Mouse (Mus musculus) midbrain, embryonic 11.5 days (tissue): ENCODE measurements at regions not wholly inside any gene's neighbourhood (a gene's known extent, or its start where the extent isn't known, plus 50 kb on each side); places are given as distances from the start of the nearest gene placed in this dataset.

Experiments used
- ATAC-seq: fragments of 200-750 bp; cut with Nextera tagmentation; 2 replicates; pipeline ENCODE4 v1.8.0; 2017; ENCODE audit warnings: moderate TSS enrichment, moderate library complexity; ENCODE audit not compliant: low FRiP score
- DNase-seq: peaks from one replicate; pipeline ENCODE4 v3.0.0; 2015; ENCODE audit warnings: low spot score; ENCODE audit errors: missing footprints
- H3K27ac ChIP-seq: fragments of 300-500 bp; sonication (generic); 2 replicates; pipeline ENCODE4 v1.5.1; 2014; ENCODE audit warnings: low read depth, low read length
- H3K27me3 ChIP-seq: fragments of 300-500 bp; sonication (generic); 2 replicates; pipeline ENCODE4 v1.6.1; 2014; ENCODE audit warnings: mild to moderate bottlenecking, low read length, moderate library complexity, mixed read lengths; ENCODE audit not compliant: control insufficient read depth, insufficient read depth
- H3K36me3 ChIP-seq: fragments of 300-500 bp; sonication (generic); 2 replicates; pipeline ENCODE4 v1.6.1; 2014; ENCODE audit warnings: mild to moderate bottlenecking, low read length, moderate library complexity, mixed read lengths; ENCODE audit not compliant: control insufficient read depth, insufficient read depth
- H3K4me1 ChIP-seq: fragments of 300-500 bp; sonication (generic); 2 replicates; pipeline ENCODE4 v1.6.1; 2014; ENCODE audit warnings: low read length; ENCODE audit not compliant: control insufficient read depth, insufficient read depth
- H3K4me2 ChIP-seq: fragments of 300-500 bp; sonication (generic); 2 replicates; pipeline ENCODE4 v1.6.1; 2014; ENCODE audit warnings: mild to moderate bottlenecking, moderate library complexity
- H3K4me3 ChIP-seq: fragments of 300-500 bp; sonication (generic); 2 replicates; pipeline ENCODE4 v1.5.1; 2014; ENCODE audit warnings: low read depth, low read length
- H3K9ac ChIP-seq: fragments of 300-500 bp; sonication (generic); 2 replicates; pipeline ENCODE4 v1.6.1; 2014; ENCODE audit warnings: low read length
- H3K9me3 ChIP-seq: fragments of 300-500 bp; sonication (generic); 2 replicates; pipeline ENCODE4 v1.6.1; 2016; ENCODE audit warnings: low read length; ENCODE audit not compliant: control insufficient read depth
- WGBS: fragments of 180-500 bp; shearing (Covaris S2); extraction: QIAGEN DNeasy Blood & Tissue Kit; methylation state at CpG from one replicate; pipeline ENCODE4 v1.1.7; 2014; 5-methylcytosine and 5-hydroxymethylcytosine counted together

DNA sequence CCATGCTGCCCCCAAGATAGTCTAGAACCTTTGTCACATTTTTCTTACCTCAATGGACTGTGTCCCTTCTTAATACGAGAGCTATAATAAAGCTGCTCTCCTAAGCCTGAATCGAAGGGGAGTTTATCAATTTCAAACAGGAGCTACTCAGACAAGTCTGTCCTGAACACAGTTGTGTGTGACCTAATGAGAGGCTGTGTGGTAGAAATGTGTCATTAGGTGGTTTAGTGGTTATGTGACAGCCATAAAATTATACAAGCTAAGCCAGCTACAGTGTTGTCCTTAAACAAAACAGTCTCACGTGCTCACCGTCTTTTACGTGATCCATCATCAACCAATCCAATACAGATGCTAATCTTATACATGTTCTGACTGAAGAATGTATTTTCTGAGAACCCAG, 114.5 kb upstream of the Jun start:
- Histone ChIP-seq H3K9me3 (no peaks in the 10 kb centered on the region), H3K27me3 (no peaks in the 10 kb centered on the region), H3K4me2 (no peak overlapping the region), H3K4me1 (no peaks in the 10 kb centered on the region), H3K36me3 (no peaks in the 10 kb centered on the region), H3K27ac (no peak overlapping the region), H3K9ac (no peak overlapping the region), H3K4me3 (no peak overlapping the region)
- DNase-seq (no peak), ATAC-seq (no peak)
- WGBS, result 85% methylated on average over 5 of the region's 5 CpGs

DNA sequence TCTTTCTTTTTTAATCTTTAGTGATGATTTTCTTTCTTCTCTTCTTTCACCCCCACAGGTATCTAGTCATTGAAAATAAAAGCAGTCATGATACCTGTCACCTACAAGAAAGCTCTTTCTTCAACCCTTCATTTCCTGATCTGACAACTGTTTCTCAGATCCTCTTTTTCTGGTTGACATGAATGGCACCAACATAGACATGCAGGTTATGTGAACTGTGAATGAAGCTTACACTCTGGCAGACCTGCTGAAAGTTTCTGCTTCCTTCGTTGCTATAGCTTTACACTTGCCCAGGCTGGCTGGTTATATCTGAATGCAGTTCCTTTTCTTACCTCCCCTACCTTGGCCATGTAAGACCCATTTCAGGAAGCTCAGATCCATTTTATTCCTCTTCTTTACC, 115.2 kb upstream of the Jun start:
- Histone ChIP-seq H3K4me2 (no peak overlapping the region), H3K27ac (no peak overlapping the region), H3K36me3 (no peaks in the 10 kb centered on the region), H3K9ac (no peak overlapping the region), H3K9me3 (no peaks in the 10 kb centered on the region), H3K4me1 (no peaks in the 10 kb centered on the region), H3K4me3 (no peak overlapping the region), H3K27me3 (no peaks in the 10 kb centered on the region)
- DNase-seq (no peak), ATAC-seq (no peak)
- 86% methylated on average over 1 of the region's 1 CpGs for WGBS

DNA sequence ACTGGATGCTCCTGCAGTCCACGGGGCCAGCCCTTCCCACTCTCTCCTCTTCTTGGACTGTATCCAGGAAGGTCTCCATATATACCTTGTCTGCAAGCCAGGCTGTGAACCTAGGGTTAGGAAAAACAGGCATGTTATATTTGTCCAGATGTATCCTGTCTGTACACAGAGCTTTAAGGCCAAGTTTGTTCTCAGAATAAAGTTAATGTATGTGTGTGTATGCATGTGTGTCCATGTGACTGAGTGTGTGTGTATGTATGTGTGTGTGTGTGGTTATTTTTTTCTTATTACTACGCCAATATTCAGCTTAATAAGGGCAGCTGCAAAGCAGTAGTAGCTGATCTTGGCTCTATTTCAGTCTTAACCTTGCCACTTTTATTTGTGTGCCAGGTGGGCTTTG, 117.7 kb upstream of the Jun start:
- Histone ChIP-seq H3K9ac (no peak overlapping the region), H3K27ac (no peak overlapping the region), H3K36me3 (no peaks in the 10 kb centered on the region), H3K4me2 (no peak overlapping the region), H3K9me3 (no peaks in the 10 kb centered on the region), H3K27me3 (no peaks in the 10 kb centered on the region), H3K4me1 (no peaks in the 10 kb centered on the region), H3K4me3 (no peak overlapping the region)
- ATAC-seq, result no peak
- 74% methylated on average over 2 of the region's 2 CpGs for WGBS
- no peak for DNase-seq

DNA sequence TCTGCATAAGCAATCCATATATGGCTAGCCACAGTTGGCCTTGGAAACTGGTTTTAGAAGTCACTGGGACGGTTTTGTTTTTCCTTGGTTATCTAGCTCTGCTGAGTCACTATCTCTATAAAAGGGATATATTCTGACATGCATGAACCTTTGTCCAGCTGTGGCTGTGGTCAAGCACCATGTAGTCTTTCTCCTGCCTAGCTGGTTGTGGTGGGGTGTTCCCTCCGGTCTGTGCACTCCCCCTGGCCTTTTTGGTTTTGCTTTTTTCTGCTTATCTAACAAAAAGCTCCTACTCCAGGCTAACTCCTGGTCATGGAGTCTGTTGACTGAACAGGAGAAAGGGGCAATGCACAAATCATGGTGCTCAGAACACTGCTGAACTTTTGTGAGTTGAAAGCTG, 125.7 kb upstream of the Jun start:
- Histone ChIP-seq H3K9ac (no peak overlapping the region), H3K4me1 (no peaks in the 10 kb centered on the region), H3K27me3 (no peaks in the 10 kb centered on the region), H3K9me3 (no peaks in the 10 kb centered on the region), H3K4me3 (no peak overlapping the region), H3K4me2 (no peak overlapping the region), H3K27ac (no peak overlapping the region), H3K36me3 (no peaks in the 10 kb centered on the region)
- ATAC-seq (no peak), DNase-seq (no peak)
- WGBS, result 80% methylated on average over 2 of the region's 2 CpGs

DNA sequence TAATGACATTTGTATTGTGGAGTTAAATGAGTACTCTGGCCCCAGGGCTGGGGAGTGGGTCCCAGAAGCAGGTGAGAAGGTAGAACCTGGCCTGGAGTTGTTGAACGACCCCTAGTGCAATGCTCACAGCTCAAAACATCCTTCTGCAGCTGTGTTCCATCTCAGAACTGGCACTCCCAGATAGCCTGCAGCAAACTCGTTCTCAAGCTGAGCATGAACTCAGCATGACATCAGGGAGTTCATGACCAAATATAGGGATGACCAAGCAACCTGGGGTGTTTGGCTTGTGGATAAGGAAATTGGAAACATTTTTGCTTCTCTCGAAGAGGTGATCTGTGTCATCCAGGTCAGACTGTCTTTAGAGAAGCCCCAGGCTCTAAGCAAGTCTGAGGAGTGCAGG, 126.4 kb upstream of the Jun start:
- no peaks in the 10 kb centered on the region for H3K27me3 ChIP-seq
- DNase-seq, result no peak
- H3K27ac ChIP-seq, result no peak overlapping the region
- no peaks in the 10 kb centered on the region for H3K9me3 ChIP-seq
- no peak overlapping the region for H3K4me3 ChIP-seq
- no peak overlapping the region for H3K9ac ChIP-seq
- H3K36me3 ChIP-seq, result no peaks in the 10 kb centered on the region
- WGBS, result 73% methylated on average over 3 of the region's 3 CpGs
- ATAC-seq, result no peak
- no peak overlapping the region for H3K4me2 ChIP-seq
- no peaks in the 10 kb centered on the region for H3K4me1 ChIP-seq

DNA sequence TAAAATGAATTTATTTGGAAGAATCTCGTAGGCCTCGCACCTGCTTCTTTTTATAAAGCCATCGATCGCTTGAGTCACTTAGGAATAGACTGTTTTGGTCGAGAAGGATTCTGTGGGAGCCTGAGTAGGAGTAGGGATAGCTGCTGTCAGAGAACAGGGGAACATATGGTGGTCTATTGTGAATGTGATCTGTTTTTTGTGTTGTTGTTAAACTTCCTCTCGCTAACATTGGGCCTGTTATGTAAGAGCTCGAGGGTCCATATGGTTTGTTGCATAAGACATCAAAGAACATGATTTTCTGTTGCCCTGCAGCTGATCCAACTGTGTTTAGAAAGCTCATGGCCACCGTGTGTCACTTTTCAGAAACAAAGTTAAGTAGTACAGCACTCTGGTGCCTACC, 126.9 kb upstream of the Jun start:
- H3K4me2 ChIP-seq, result no peak overlapping the region
- no peak for ATAC-seq
- H3K9me3 ChIP-seq, result no peaks in the 10 kb centered on the region
- 71% methylated on average over 8 of the region's 8 CpGs for WGBS
- H3K4me1 ChIP-seq, result no peaks in the 10 kb centered on the region
- no peaks in the 10 kb centered on the region for H3K27me3 ChIP-seq
- H3K27ac ChIP-seq, result no peak overlapping the region
- H3K36me3 ChIP-seq, result no peaks in the 10 kb centered on the region
- no peak overlapping the region for H3K4me3 ChIP-seq
- no peak overlapping the region for H3K9ac ChIP-seq
- DNase-seq, result no peak

DNA sequence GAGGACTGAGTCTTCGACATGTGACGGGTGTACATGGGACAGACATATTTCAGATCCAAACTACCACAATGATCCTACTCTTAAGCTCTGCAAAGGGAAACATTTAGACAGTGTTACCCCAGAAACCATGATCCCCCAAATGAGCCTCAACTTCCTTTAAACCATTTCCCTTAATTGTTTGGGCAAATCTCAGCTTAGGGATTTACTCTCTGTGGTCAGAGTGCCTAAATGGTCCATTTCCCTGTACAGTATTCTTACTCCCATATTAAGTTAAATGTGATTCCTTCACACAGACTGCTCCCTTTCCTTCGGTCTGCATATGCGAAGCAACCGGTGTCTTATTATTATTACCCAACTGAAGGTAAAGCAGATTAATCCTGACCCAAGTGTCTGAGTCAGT, 128.4 kb upstream of the Jun start:
- DNase-seq (no peak), ATAC-seq (no peak)
- no peaks in the 10 kb centered on the region for H3K9me3 ChIP-seq
- H3K9ac ChIP-seq, result no peak overlapping the region
- H3K27me3 ChIP-seq, result no peaks in the 10 kb centered on the region
- no peak overlapping the region for H3K27ac ChIP-seq
- no peak overlapping the region for H3K4me2 ChIP-seq
- whole genome bisulfite sequencing, result 96% methylated on average over 5 of the region's 5 CpGs
- H3K36me3 ChIP-seq, result no peaks in the 10 kb centered on the region
- H3K4me3 ChIP-seq, result no peak overlapping the region
- H3K4me1 ChIP-seq, result peaks cover 2% of the 10 kb centered on the region; the same call in 1 of the 2 replicates

DNA sequence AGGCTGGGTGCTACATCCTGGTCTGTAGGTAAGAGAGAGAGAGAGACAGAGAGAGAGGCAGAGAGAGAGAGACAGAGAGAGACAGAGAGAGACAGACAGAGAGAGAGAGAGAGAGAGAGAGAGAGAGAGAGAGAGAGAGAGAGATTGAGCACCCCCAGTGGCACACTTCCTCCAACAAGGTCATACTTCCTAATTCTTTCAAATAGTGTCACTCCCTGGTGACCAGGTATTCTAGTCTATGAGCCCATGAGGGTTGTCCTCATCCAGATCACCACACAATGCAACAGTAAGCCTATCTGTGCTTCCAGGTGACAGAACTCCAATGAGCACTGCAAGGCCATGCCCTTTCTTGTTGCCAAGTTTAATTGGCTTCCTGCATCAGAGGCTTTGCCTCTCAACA, 129.0 kb upstream of the Jun start:
- Histone ChIP-seq H3K4me1 (peaks cover 2% of the 10 kb centered on the region; the same call in 1 of the 2 replicates), H3K36me3 (no peaks in the 10 kb centered on the region), H3K4me2 (no peak overlapping the region), H3K9ac (no peak overlapping the region), H3K27ac (no peak overlapping the region), H3K9me3 (no peaks in the 10 kb centered on the region), H3K27me3 (no peaks in the 10 kb centered on the region), H3K4me3 (no peak overlapping the region)
- ATAC-seq, result no peak
- DNase-seq, result no peak

DNA sequence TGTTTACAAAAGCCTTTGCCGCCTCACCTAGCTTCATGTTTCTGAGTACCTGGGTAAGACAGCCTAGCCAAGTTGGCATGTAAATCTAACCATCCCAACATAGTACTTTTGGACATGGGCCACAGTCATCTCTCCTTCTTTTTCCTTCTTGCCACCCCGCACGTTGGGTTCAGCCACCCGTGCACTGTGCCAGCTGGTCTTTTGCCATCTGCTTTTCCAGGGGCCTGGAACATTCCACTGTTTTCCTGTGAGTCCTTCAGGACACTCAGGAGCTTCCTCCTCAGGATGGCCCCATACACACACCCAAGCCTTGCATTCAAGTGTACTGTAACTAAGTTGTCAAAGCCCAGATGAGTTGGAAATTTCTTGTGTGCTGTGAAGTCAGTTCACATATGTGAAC, 132.2 kb upstream of the Jun start:
- no peak for DNase-seq

More for the DNA sequence above, 132.2 kb upstream of the Jun start:
- Histone ChIP-seq H3K4me1 (peaks cover 2% of the 10 kb centered on the region; the same call in 1 of the 2 replicates), H3K4me3 (no peak overlapping the region), H3K27ac (no peak overlapping the region), H3K9me3 (no peaks in the 10 kb centered on the region), H3K27me3 (no peaks in the 10 kb centered on the region), H3K9ac (no peak overlapping the region), H3K36me3 (no peaks in the 10 kb centered on the region), H3K4me2 (no peak overlapping the region)
- ATAC-seq, result no peak
- 87% methylated on average over 4 of the region's 4 CpGs for WGBS
